Mouse (Mus musculus) induced T-regulatory cell, adult 2 months (primary cell): ENCODE data around the gene Myh4.

Experiments used
- DNase-seq: peaks from one replicate; pipeline ENCODE4 v3.0.0-alpha.2; 2012; ENCODE audit warnings: low read depth

Myh4 gene

DNA sequence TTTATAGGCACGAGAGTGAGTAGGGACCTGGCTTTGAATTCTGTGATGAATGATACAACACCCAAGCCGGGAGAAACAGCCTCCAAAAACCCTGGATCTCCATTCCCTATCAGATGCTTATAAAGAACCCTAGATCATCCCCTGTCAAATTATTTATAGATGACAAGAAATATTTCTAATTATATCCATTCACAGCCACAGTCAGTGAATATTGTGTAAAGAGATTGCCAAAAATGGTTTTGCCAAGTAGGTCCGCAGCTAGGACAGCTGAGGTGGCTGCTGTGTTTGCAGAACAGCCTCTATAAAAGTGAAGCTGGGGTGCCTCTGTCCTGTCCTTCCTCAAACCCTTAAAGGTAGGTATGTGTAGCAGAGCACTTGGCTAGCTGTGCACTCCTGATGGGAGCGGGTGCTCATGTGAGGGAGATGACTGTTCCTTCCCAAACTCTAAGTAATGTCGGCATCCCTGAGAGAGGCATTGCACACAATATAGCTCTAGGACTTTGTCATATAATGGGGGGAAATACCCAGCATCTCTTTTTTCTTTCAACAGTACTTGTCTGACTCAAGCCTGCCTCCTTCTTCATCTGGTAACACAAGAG lies at the start of gene Myh4:
Myh4 (plus strand) TSS at position 549 of the 599 bp plus-strand sequence.
- no peak for DNase-seq

DNA sequence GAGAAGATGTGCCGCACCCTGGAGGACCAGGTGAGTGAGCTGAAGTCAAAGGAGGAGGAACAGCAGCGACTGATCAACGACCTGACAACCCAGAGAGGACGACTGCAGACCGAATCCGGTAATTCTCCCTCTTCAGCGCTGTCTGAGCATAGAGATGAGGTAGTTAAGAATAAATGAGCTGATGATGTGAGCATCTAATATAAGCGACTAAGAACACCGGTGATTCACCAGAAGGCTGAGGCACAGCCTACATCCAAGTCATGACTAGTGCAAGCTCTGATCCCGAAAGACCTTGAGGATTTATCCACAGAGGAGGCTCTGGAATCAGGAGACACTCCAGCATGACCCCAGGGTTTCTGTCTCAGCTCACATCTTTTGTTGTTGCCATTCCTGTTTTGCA lies 47.5 kb upstream of the Myh4 start:
- no peak for DNase-seq

DNA sequence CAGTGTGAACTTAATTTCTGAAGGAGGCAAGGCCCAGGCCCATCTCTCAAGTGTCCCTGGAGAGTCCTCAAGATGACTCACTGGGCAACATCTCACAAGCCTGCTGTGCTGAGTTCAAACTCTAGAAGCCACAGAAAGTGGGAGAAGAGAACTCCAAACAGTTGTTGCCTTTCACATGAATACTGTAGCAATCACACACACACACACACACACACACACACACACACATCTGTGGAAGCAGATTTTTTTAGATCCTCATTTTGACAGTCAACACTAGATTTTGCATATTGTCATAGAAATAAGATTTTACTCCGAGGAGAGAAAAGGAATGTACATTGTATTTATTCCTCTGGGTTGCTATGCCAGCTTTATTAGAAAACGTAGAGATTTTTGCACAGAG lies 47.0 kb upstream of the Myh4 start:
- no peak for DNase-seq

DNA sequence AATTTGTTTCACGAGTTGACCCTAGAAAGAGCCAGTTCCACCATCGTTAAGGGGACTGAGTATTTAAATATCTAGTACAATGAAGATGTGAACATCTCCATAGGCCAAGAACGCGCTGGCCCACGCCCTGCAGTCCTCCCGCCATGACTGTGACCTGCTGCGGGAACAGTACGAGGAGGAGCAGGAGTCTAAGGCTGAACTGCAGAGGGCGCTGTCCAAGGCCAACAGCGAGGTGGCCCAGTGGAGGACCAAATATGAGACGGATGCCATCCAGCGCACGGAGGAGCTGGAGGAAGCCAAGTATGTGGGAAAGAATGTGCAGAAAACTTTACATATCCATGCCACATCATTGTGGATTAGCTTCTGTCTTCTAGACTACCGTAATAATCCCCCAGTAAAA lies 46.3 kb upstream of the Myh4 start:
- DNase-seq: no peak

DNA sequence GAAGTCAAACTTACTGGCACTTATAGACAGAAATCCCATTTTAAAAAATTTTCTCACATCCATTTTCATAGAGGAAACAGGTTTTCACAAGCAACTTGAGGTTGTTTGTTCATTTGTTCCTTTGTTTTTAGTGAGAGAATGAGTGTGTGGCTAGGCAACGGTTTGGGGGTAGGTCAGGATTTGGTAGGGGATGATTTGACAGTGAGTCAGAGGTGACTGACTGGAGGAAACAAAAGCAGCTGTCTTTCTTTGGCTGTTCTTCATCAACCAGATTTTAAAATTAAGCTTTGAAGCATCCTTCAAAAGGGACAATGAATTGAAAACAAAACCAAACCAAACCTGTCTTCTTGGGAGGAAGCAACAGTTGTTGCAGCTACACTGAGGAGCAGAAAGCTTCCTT lies 38.5 kb upstream of the Myh4 start:
- no peak for DNase-seq

DNA sequence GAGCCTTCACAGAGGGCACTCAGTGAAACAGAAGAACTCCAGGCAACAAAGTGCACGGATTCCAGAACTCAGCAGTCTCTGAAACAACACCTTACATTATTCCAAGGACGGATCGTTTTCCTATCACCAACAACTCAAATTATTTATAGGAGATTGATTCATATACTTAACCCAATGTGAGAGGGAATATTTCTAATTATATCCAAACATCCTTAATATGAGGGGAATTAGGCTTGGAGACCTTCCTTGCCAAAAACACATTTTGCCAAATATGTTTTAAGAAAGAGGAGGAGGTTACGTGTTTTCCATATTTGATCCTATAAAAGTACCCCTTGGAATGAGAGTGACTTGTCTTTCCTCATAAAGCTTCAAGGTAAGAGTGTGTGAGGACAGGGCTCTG lies 38.1 kb upstream of the Myh4 start, which contains the start of gene Myh1:
Myh1 (plus strand) TSS at position 301 of the 400 bp plus-strand sequence.
- no peak for DNase-seq

DNA sequence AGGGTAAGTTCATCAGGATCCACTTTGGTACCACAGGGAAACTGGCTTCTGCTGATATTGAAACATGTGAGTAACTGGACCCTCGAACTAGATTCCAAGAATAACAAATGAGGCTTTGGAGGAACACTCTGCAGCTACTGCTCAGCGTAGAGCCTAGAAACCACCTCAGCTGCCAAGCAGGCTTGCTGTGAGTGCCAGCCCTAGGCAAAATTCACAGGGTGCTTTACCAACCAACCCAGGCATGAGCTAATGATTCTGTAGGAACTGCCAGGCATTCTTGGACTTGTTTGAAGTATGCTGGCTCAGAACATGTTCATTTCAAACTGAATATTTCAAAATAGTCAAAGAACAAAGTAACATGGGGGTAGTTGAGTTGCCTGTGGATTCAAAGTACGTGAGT lies 33.1 kb upstream of the Myh4 start:
- no peak for DNase-seq

DNA sequence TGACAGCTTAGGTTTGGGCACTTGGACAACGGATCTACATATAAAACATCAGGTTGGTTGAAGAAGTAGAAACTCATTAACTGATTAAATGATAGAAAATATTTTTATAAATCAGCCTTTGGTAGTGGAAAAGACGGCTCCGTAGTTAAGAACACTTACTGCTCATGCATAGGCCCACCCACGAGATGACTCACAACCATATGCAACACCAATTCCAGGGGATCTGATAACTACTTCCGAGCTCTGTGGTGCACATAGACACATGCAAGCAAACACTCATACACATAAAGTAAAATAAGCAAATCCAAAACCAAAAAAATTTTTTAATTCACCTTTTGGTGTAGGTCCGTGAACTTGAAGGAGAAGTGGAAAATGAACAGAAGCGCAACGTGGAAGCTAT lies 16.0 kb upstream of the Myh4 start:
- DNase-seq: no peak

DNA sequence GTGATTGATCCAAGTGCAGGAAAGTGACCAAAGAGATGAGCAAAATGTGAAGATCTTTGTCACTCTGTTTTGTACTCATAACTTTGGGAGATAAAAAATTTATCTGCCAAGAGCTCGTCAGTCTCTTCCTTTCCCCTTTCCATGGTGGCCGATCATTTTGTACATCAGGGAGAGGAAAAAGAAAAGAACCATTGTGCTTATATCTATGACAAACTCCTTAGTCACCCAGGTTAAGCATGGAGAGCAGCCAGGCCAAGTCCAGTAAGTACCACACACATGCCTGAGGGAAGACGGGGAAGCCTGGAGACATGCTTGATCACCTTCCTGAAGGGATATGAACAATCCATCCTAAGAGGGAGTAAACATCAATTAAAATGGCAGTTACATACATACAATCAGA lies 13.4 kb upstream of the Myh4 start:
- no peak for DNase-seq

DNA sequence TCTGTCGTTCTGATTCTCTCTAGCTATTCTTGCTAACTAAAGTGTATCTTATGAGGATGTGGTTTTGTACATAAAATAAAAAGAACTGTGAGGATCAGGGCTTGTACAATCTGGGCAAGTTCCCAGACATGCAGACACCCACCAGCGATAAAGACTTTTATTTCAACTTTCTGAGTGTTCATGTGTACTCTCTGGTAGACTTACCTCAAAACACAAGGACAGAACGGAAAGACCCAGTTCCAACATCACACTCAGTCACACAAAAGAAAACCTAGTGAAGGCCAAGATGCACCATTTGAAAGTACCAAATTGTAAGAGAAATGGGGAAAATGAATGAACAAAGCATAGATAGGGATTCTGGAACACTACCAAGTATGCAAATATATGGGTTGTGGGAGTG lies 9.1 kb upstream of the Myh4 start:
- DNase-seq: no peak

DNA sequence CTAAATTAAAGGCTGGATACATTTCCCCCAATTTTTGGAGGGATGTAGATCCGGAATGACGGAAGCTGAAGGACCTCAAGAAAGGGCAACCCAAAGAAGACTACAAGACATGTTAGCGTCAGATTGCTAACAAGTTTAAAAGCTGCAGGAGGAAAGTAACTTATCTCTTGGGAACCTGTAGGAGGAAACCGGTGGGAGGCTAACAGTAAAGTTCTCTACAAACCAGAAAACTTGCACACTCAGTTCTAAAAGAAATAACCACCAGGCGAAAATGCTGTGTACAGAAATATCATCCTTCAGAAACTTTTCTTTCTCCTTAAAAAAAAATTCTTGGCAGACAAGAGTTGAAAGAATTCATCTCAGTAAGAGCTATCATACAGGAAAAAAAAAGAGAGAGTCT lies 8.7 kb upstream of the Myh4 start:
- no peak for DNase-seq

DNA sequence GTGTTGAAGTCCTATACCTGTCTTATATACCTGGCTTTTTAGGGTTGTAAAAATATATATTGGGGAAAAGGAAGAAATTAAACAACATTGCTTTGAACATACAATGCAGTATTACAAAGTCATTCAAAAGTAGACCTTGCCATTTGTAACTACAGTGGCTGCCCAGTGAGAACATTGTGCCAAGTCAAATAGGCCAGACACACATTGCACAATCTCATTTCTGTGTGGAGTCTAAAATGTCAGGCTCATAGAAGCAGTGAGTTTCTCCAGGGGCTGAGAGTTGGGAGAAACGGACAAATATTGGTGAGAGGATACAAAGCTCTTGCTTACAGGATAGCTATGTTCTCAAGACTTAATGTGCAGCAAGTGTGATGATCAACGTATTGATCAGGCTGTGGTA lies 7.9 kb upstream of the Myh4 start:
- DNase-seq: no peak

DNA sequence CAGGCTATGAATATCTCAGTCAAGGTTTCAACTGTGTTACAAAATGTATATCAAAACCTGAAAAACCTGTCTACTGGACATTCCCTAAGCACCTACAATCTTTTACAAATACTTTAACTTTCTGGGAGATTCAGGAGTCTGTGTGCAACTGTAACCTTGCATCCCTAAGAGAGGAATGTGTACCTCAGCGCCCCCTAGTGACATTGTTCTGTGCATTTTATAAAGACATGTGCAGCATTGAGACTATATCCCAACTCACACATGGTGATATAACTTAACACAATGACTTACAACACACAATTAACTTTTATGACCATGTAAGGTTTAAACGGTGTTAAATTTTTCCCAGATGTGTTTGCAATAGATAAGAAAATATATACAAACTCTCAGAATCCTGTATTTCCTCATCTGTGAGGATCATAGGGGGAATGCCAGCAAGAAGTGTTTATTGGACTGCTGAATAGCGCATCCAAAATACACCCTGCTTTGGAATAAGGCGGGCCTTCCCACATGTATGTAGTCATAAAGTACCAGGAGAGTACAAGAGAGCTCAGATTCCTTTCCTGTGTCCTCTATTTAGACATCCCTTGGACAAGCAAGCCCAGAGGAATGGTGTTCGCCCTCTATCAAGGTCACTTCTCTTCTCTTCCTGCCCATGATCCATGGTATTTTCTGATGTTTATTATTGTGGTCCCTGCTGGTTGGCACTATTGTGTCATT lies 2.0 kb upstream of the Myh4 start:
- DNase-seq: peak; percentile 2

DNA sequence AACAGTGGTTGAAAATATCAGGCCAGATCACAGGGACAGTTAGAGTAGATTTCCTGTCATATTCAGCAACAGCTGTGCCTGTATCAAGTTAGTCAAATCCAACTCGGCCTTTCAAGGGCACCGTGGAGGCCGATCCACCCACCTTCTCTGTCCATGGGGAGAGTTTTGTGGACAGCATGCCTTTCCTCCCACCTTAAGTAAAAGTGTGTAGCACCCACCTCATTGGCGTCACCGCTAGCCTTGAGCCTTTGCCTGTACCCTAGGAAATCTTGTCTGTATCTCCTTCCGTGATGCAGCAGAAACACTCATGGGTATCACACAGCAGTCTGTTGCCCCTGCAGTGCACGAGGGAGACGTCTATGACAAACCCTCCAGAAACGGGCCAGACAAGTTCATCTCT lies 1.0 kb upstream of the Myh4 start:
- no peak for DNase-seq

DNA sequence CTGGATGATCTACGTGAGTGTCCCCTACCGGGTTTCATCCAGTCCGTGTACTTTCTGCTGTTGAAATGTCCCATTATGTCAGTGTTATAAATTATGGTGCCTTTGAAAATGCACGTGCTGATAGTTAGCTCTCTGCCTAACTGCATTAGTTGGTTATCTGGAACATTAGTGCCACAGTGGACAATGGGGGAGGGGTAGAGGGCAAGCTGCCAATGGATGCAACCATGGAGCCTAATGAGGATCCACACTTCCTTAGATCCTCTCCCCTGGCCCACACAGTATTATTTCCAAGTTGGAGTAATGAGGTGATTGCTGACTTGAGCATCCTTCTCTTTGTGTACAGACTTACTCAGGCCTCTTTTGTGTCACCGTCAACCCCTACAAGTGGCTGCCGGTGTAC lies 3.2 kb downstream of the Myh4 start:
- DNase-seq: no peak

DNA sequence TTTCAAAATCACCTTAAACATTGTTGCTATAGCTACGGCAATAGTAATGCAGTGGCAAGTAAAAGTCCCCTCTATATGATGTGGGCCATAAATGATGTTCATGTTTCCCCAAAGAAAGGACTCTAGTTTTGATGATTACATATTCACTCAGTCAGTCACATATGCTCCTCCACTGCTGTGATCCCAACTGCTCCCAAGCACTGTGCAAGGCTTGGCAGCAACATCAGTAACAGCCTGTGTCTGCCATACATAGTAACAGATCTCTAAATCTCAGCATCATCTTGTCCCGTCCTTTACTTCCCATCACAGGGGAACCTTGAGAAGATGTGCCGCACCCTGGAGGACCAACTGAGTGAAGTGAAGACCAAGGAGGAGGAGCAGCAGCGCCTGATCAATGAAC lies 15.9 kb downstream of the Myh4 start:
- no peak for DNase-seq

DNA sequence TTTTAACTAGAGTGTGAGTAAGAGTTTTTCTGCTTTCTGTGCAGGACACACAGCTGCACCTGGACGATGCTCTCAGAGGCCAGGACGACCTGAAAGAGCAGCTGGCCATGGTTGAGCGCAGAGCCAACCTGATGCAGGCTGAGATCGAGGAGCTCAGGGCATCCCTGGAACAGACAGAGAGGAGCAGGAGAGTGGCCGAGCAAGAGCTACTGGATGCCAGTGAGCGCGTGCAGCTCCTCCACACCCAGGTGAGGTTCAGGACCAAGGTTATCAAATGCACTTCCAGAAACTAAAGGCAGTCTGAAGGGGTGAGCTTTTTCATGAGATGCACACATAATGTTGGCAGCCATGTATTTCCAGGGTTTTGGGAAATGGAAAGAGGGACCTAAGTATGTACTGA lies 19.2 kb downstream of the Myh4 start:
- DNase-seq: no peak

DNA sequence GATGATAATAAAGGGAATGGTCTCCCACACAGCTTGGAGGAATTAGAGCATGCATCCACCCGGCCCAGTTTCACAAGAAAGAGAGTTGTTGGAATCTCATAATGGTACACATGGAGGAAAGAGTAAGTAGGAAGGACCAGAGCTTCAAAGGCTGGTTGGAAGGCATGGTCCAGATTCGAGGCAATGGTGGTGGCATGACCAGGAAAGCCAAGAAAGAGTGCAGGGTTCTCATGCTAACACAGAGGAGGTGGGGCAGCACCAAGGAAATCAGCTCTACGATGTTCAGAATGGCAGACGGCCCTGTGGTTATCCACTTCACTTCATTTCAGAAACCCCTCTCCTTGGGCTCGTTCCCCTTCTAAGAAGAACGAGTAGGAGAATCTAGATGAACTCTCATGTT lies 23.1 kb downstream of the Myh4 start:
- DNase-seq: no peak

DNA sequence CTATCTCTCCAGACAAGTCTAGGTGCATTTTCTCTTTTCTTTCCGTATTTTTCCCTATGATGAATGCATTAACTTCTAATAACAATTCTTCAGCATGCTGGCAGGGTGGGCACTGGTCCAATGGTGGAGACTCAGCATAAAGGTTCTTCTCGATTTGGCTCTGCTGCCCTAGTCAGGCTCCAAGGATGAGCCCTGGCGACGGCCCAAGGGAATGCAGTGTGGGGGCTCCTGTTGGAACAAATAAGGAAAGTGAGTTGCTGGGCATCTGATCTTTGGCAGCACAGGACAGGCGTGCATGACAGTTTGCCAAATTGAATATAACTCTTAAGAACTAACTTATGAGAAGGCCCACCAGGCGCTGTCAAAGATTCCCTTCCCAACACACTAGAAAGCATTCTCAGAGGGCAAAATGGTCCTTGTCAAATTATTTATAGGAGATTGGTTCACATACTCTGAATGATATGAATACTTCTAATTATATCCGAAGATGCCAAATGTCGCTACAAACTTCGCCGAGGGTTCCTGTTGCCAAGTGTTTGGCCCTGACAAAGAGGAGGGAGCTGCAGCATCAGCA lies 38.9 kb downstream of the Myh4 start, which contains the start of gene Myh8:
Myh8 (plus strand) TSS at position 524 of the 574 bp plus-strand sequence.
- no peak for DNase-seq

DNA sequence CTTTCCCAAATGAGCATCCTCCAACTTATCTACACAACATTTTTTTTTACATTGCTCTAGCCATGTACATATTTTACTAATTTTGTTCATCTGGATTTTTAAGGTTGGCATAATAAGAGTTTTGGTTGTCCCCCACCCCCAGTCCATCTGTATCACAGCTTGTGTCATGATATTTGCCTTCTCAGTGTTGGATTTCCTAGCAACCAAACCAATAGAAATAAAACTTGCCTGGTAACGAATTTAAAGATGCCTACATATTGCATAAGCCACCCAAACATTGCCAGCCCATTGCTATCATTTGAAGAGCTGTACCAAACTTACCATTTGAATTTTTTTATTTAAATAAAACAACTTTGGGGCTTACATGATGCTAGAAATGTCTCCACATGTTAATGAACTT lies 55.6 kb downstream of the Myh4 start:
- DNase-seq: no peak
